Mouse (Mus musculus) kidney, embryonic 14.5 days (tissue): ENCODE results near the gene Clca4b. TPM values are rescaled to one million over a fixed set of nuclear protein-coding genes. Genes with fewer than 3 reads are reported as not detected.
"Not testable (repeated sequence)": the region's sequence is repeated elsewhere in the genome, so short reads cannot be mapped to it uniquely, and the experiment has no call there.

Source experiments
- ATAC-seq: fragments of 200-750 bp; cut with Nextera tagmentation; 2 replicates; pipeline ENCODE4 v1.8.0; 2017; ENCODE audit warnings: moderate number of reproducible peaks, mild to moderate bottlenecking, moderate TSS enrichment, moderate library complexity; ENCODE audit not compliant: low FRiP score, low TSS enrichment
- H3K27ac ChIP-seq: fragments of 300-500 bp; sonication (generic); 2 replicates; pipeline ENCODE4 v1.5.1; 2014; ENCODE audit warnings: low read depth, mild to moderate bottlenecking, low read length, moderate library complexity, mixed read lengths
- H3K27me3 ChIP-seq: fragments of 300-500 bp; sonication (generic); 2 replicates; pipeline ENCODE4 v1.6.1; 2014; ENCODE audit warnings: mild to moderate bottlenecking, low read length; ENCODE audit not compliant: control insufficient read depth, insufficient read depth
- H3K36me3 ChIP-seq: fragments of 300-500 bp; sonication (generic); 2 replicates; pipeline ENCODE4 v1.6.1; 2014; ENCODE audit warnings: low read length, mixed read lengths; ENCODE audit not compliant: control insufficient read depth, insufficient read depth
- H3K4me1 ChIP-seq: fragments of 300-500 bp; sonication (generic); 2 replicates; pipeline ENCODE4 v1.6.1; 2014; ENCODE audit warnings: low read length, mixed read lengths; ENCODE audit not compliant: control insufficient read depth, insufficient read depth
- H3K4me2 ChIP-seq: fragments of 300-500 bp; sonication (generic); replicated peaks from 2 replicates; pipeline ENCODE4 v1.6.1; 2014; ENCODE audit warnings: low read depth, mild to moderate bottlenecking, low read length
- H3K4me3 ChIP-seq: fragments of 300-500 bp; sonication (generic); 2 replicates; pipeline ENCODE4 v1.5.1; 2014; ENCODE audit warnings: mild to moderate bottlenecking, low read length
- H3K9ac ChIP-seq: fragments of 300-500 bp; sonication (generic); 2 replicates; pipeline ENCODE4 v1.6.1; 2014; ENCODE audit warnings: low read depth, mild to moderate bottlenecking, low read length, moderate library complexity
- H3K9me3 ChIP-seq: fragments of 300-500 bp; sonication (generic); 2 replicates; pipeline ENCODE4 v1.6.1; 2016; ENCODE audit warnings: low read length; ENCODE audit not compliant: control insufficient read depth
- WGBS: fragments of 180-500 bp; shearing (Covaris S2); extraction: QIAGEN DNeasy Blood & Tissue Kit; methylation state at CpG from one replicate; pipeline ENCODE4 v1.1.7; 2014; 5-methylcytosine and 5-hydroxymethylcytosine counted together
- polyA plus RNA-seq: library from polyadenylated mRNA; unstranded; fragments of >200 nt; fragmentation: Nextera tagmentation; extraction: Ambion mirVana; gene quantifications from 2 replicates; pipeline ENCODE4 v1.2.1, GENCODE M21; 2014

Clca4b gene
- polyA plus RNA-seq, 1 experiment from 2014 or later, result not detected

GRCm38 (mm10) chr3:144947376-144947775 is 15.0 kb upstream of the Clca4b start:
- not testable (repeated sequence) for H3K4me1 ChIP-seq, H3K9ac ChIP-seq, H3K9me3 ChIP-seq, H3K36me3 ChIP-seq, H3K4me2 ChIP-seq, ATAC-seq, H3K4me3 ChIP-seq, H3K27me3 ChIP-seq, H3K27ac ChIP-seq
- WGBS, result 37% methylated on average over 5 of the region's 5 CpGs

GRCm38 (mm10) chr3:144933625-144934024 is 1.3 kb upstream of the Clca4b start:
- H3K4me1 ChIP-seq, H3K9ac ChIP-seq, H3K27me3 ChIP-seq, H3K9me3 ChIP-seq, H3K4me3 ChIP-seq, ATAC-seq, H3K36me3 ChIP-seq, H3K4me2 ChIP-seq, H3K27ac ChIP-seq: not testable (repeated sequence)

- ATAC-seq, result no peak
- no peak overlapping the region for H3K4me3 ChIP-seq
- H3K27ac ChIP-seq, result no peak overlapping the region
- no peaks in the 10 kb centered on the region for H3K36me3 ChIP-seq
- H3K27me3 ChIP-seq, result no peaks in the 10 kb centered on the region
- no peaks in the 10 kb centered on the region for H3K9me3 ChIP-seq
- H3K9ac ChIP-seq, result no peak overlapping the region
- WGBS, result 97% methylated on average over 1 of the region's 1 CpGs
- no peaks in the 10 kb centered on the region for H3K4me1 ChIP-seq
- H3K4me2 ChIP-seq, result no peak overlapping the region
Measured at GRCm38 (mm10) chr3:144933011-144933491, 722 bp upstream of the Clca4b start.

GRCm38 (mm10) chr3:144914014-144914413 is 18.3 kb downstream of the Clca4b start:
- Histone ChIP-seq H3K4me2 (no peak overlapping the region), H3K9me3 (no peaks in the 10 kb centered on the region), H3K9ac (no peak overlapping the region), H3K27me3 (no peaks in the 10 kb centered on the region), H3K4me1 (no peaks in the 10 kb centered on the region), H3K27ac (no peak overlapping the region), H3K36me3 (no peaks in the 10 kb centered on the region), H3K4me3 (no peak overlapping the region)
- no peak for ATAC-seq
- WGBS, result 86% methylated on average over 2 of the region's 2 CpGs

GRCm38 (mm10) chr3:144897042-144897678 is 35.2 kb downstream of the Clca4b start:
- Histone ChIP-seq H3K27me3 (no peaks in the 10 kb centered on the region), H3K4me3 (no peak overlapping the region), H3K27ac (no peak overlapping the region), H3K36me3 (no peaks in the 10 kb centered on the region), H3K4me2 (no peak overlapping the region), H3K4me1 (no peaks in the 10 kb centered on the region), H3K9me3 (no peaks in the 10 kb centered on the region), H3K9ac (no peak overlapping the region)
- no peak for ATAC-seq
- WGBS, result 91% methylated on average over 2 of the region's 2 CpGs

GRCm38 (mm10) chr3:144890246-144890758 is 42.0 kb downstream of the Clca4b start:
- H3K4me1 ChIP-seq, result no peaks in the 10 kb centered on the region
- no peak overlapping the region for H3K27ac ChIP-seq
- H3K4me2 ChIP-seq, result no peak overlapping the region
- H3K9me3 ChIP-seq, result no peaks in the 10 kb centered on the region
- H3K27me3 ChIP-seq, result no peaks in the 10 kb centered on the region
- no peaks in the 10 kb centered on the region for H3K36me3 ChIP-seq
- 38% methylated on average over 2 of the region's 2 CpGs for WGBS
- ATAC-seq, result no peak
- no peak overlapping the region for H3K4me3 ChIP-seq
- no peak overlapping the region for H3K9ac ChIP-seq

- ATAC-seq, result no peak
Measured at GRCm38 (mm10) chr3:144886957-144887356, 45.4 kb downstream of the Clca4b start.

GRCm38 (mm10) chr3:144872012-144872411 is 60.3 kb downstream of the Clca4b start:
- H3K4me1 ChIP-seq, H3K36me3 ChIP-seq, H3K4me2 ChIP-seq, H3K4me3 ChIP-seq, H3K9ac ChIP-seq, H3K27me3 ChIP-seq, H3K9me3 ChIP-seq, H3K27ac ChIP-seq, ATAC-seq: not testable (repeated sequence)
- WGBS, result 64% methylated on average over 3 of the region's 4 CpGs

More at GRCm38 (mm10) chr3:144886957-144887356, 45.4 kb downstream of the Clca4b start:
- Histone ChIP-seq H3K27me3 (no peaks in the 10 kb centered on the region), H3K9me3 (no peaks in the 10 kb centered on the region), H3K36me3 (no peaks in the 10 kb centered on the region), H3K4me3 (no peak overlapping the region), H3K9ac (no peak overlapping the region), H3K4me1 (no peaks in the 10 kb centered on the region), H3K27ac (no peak overlapping the region), H3K4me2 (no peak overlapping the region)
